Comparison of ENCODE assay signal across 15 mouse cellular contexts in genomic region chr1:39990041-39990440, GRCm38 (mm10).
"Had no signal": no experiment of that assay in that cellular context is flagged by ENCODE, and none has a peak within 500 bp of the region (broad histone marks: within the 10 kb centered on the region; RNA-seq: fewer than 3 reads in every experiment).

No protein-coding gene starts in this region.

- DNase-seq: kidney, adult 18-20 months; kidney, postnatal 14 days; layer of hippocampus, postnatal 36 days; lung, embryonic 14.5 days; lung, postnatal 10 days; lung, postnatal 4 days; right cerebral cortex, postnatal 14 days; thymus, postnatal 4 days had no signal

- H3K4me3 ChIP-seq: kidney, embryonic 15.5 days; limb, embryonic 15.5 days; liver, embryonic 12.5 days; midbrain, embryonic 10.5 days; midbrain, embryonic 15.5 days; neural tube, embryonic 12.5 days had no signal

- H3K4me1 ChIP-seq: kidney, embryonic 15.5 days; limb, embryonic 15.5 days; liver, embryonic 12.5 days; midbrain, embryonic 10.5 days; neural tube, embryonic 12.5 days had no signal

- H3K27ac ChIP-seq: kidney, embryonic 15.5 days; limb, embryonic 15.5 days; liver, embryonic 12.5 days; midbrain, embryonic 10.5 days; midbrain, embryonic 15.5 days; neural tube, embryonic 12.5 days; stomach, postnatal 0 days had no signal
